Mouse (Mus musculus): ENCODE measurements at regions not wholly inside any gene's neighbourhood (a gene's known extent, or its start where the extent isn't known, plus 50 kb on each side); places are given as distances from the start of the nearest gene placed in this dataset.
"Not testable (repeated sequence)": the region's sequence is repeated elsewhere in the genome, so short reads cannot be mapped to it uniquely, and the experiment has no call there.

GRCm38 (mm10) chr3:130819031-130819836 lies 89.0 kb upstream of the Rpl34 start:
- DNase-seq, result no peak

- DNase-seq, result peak; percentile 79 to 95
Measured at GRCm38 (mm10) chr3:130818467-130819030, 88.4 kb upstream of the Rpl34 start.

DNA sequence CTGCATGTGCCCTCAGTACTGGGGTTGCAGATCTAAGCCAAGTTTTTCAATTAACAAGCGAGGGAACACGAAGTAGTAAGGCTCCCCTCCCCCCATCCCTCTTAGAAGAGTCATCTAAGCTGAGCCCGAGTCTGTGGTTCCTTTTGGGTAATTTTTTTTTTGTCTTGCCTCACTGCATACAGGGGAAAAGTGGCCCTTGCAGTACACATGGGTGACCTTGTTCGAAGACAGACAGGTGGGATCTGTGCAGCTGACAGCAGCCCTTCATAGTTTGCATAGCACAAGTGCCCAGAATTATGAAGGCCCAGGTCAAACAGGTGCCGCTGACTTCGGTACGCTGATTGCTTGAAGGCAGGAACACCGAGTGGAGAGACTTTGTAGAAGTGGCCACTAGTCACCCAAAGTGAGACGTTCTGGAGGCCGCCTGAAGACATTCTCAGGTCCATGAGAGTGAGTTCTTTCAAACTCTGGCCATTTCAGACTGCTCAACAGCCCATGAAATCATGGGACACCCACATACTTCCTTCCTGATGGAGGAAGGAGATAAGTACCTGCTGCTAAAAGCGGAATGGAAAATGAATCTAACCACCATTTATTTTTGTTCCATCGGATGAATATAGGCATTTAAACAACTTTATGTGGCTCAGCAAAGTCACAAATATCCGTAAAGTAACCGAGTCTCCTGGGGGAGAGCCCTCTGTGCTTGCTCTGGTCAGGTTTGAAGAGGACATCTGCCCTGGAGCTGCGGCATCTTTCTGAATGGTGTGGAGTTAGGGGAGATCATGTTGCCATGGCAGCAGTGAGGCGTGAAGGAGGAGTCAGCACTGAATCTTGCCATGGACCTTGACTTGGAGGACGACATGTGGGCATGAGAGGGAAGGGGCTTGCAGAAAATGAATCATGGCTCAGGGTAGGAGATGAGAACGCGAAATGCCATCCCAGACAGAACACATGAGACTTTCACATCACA lies 79.8 kb upstream of the Rpl34 start:
- no peak for DNase-seq

- no peak for DNase-seq
Measured at GRCm38 (mm10) chr3:130805345-130805744, 75.1 kb upstream of the Rpl34 start.

DNA sequence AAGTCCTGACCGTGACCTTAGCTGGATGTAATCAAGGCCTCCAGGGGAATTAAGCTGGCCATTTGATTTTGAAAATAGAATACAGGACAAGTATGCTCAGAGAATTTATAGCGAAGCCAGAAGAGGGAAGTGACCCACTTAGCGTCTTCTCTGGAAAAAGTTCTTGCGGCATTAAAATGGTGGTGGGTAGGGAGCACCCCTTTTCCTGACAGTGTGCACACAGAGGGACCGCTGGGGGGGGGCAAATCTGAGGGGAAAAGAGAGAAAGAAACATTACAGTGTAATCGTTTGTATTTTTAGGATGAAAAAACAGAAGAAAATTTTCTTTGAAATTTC lies 74.1 kb upstream of the Rpl34 start:
- no peak for DNase-seq

DNA sequence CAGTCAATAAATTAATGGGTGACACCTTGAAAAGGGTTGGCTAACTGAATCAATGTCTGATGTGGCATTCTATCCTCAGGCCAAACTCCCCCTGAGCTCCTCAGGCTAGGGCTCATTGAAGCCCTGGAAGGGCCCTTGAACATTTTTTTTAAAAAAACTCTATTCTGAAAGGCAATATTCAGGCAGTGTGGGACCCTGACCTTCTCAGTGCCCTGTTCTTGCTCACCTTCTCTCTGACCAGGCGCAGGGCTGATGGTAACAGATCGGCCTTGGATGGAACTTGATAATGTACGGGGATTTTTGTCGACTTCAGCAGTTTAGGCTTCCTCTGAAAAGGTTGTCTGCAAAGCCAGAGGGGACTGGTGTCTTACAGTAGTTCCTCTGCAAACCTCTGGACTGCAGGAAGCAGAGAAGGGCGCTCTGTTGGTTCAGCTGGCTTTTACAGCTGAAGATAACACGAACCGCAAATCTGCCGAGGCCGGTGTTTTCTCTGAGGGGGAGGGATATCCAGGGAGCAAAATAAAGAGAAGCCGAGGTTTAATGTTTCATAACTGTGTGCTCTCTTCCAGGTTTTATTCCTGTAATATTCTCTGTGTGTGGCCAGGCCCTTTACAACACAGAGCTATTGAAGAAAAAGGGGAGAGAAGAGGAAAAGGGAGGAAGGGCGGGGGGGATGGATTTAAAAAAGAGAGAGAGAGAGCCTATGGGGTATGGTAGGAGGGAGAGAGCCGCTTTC lies 73.6 kb upstream of the Rpl34 start:
- no peak for DNase-seq

DNA sequence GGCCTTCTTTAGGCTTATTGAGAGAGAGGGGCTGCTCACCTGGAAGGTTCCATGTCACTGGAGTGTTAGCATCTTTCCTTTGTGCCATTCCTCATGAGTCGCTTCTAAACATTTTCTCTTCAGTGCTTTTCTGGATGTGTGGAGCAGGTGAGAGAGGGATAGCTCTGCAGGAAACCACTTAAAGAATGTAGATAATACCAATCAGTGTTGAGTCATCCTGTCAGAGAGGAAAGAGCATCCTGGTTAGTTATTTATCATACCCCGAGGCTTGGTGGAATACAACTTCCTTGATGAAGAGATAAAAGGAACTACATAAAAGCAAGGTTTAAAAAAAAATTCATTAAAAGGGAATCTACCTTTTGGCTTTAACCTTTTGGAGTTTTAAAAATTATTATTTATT lies 69.8 kb upstream of the Rpl34 start:
- no peak for DNase-seq

GRCm38 (mm10) chr3:130797956-130798355 lies 67.8 kb upstream of the Rpl34 start:
- DNase-seq, result not testable (repeated sequence)

DNA sequence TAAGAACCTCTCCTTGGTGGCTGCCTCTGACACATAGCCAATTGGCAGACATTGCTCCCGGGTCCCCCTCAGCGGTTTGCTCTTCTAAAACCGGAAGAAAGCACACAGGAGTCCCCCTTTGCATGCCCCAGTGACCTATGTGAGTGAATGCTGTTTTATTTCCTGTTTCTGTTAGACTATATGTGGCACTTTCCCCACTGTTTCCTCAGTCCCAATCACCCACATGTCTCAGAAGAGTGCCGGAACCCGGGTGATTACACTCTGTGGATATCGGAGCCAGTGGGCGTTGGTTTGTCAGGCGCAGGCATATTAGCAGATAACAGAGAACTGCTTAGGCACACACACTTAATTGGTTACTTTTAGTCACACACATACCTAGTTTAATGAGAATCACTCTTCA lies 66.3 kb upstream of the Rpl34 start:
- no peak for DNase-seq

GRCm38 (mm10) chr3:130795396-130795795 lies 65.2 kb upstream of the Rpl34 start:
- no peak for DNase-seq

GRCm38 (mm10) chr3:130794142-130794925 lies 64.1 kb upstream of the Rpl34 start:
- peak in 1 of 2 experiments; percentile 50 for DNase-seq

DNA sequence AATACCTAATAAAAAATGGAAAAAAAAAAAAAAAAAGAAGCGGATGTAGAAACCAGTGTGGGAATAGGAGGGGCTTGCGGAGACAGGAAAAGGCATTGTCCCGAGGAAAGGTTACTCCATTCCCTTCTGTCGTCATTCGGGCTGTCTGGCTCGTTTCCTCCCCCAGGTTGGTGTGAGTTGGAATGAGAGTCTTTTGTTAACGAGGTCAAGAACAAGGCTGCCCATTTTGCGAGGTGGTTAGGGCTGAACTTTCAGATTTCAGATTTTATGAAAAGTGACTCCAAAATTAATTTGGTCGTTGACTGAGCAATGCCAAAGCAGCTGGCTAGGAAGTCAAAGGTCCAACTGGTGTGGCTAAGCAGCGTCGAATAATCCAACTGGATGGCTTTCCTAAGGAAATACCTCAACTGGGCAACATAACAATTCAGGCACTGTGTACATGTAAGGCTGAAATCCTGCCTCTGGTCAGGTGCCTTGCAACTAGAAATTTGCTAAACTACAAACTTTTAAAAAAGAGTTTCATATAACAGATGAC lies 50.6 kb upstream of the Rpl34 start:
- no peak for DNase-seq

All from kidney, postnatal 36 days (tissue).